8 mouse cellular contexts compared by ENCODE assay signal in the genomic region with DNA sequence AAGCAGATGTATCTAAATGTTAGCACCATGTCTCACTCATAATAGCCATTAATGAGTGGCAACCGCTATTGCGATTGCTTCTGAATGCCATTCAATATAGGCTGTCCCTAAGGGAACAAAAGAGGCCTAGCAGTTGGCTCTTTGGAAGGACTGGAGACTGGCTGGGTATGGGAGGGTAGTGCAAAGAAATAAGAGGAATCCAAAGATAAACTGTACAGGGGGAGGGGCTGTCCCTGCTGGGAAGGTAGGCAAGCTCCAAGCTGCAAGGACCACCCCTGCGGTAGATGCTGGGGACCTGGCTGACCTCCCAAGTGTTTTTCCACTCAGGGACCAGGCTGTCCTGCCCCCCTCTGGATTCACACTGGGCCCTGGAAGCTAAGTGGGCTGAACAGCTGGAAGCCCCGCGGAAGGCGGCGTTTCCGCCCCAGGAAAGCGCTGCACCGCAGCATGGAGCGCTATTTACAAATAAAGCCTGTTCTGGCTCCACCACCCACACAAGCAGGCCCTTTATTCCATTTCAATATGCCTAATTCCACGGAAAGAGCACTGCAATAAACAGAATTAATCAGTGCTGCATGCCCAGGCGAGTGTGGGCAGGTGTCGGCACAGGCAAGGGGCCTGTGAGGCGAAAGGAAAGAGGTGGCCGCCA. TPM values are rescaled to one million over a fixed set of nuclear protein-coding genes. Genes with fewer than 3 reads are reported as not detected.
A peak's percentile ranks its signal among the peaks of the same experiment; 100 is the strongest.
DNase-seq lines count a peak whose midpoint lies in the region; ATAC-seq and TF ChIP-seq lines count a peak whose summit lies in the region.

No protein-coding gene starts in this region.

- no peaks in the 10 kb centered on the region for H3K9me3 ChIP-seq in heart, embryonic 13.5 days
- no peaks in the 10 kb centered on the region for H3K9me3 ChIP-seq in hindbrain, embryonic 11.5 days (ENCODE audit: control insufficient read depth, low read length)
- H3K9me3 ChIP-seq in midbrain, embryonic 14.5 days (ENCODE audit: control insufficient read depth, low read length) = no peaks in the 10 kb centered on the region
- H3K9me3 ChIP-seq in kidney, embryonic 15.5 days (replicated peaks) = no peaks in the 10 kb centered on the region

- no peak for TF ChIP-seq CTCF in brain, embryonic 14.5 days (IDR thresholded peaks at IDR 0.05; ENCODE audit: borderline replicate concordance, extremely low read depth, insufficient read depth, insufficient read length)
- no peak for TF ChIP-seq CTCF in gastrocnemius, adult 2 months (IDR thresholded peaks at IDR 0.05)

- H3K4me1 ChIP-seq in heart, embryonic 13.5 days = peaks cover 12% of the 10 kb centered on the region; the same call in 1 of the 2 replicates
- H3K4me1 ChIP-seq in hindbrain, embryonic 11.5 days (replicated peaks; ENCODE audit: control insufficient read depth, insufficient read depth, low read length) = peaks cover 6% of the 10 kb centered on the region
- H3K4me1 ChIP-seq in midbrain, embryonic 14.5 days (ENCODE audit: control insufficient read depth, insufficient read depth, low read length) = peaks cover 13% of the 10 kb centered on the region
- peaks cover 10% of the 10 kb centered on the region; the same call in 1 of the 2 replicates for H3K4me1 ChIP-seq in kidney, embryonic 15.5 days

- intact Hi-C loops in gastrocnemius, adult 2 months (cut with DNase I) = no loop called here

- no peak for DNase-seq in heart, adult 18-20 months
- DNase-seq in brain, embryonic 14.5 days (ENCODE audit: low read depth) = peak; percentile 89
- DNase-seq in hindbrain, embryonic 11.5 days (ENCODE audit: low spot score) = peak; percentile 41
- DNase-seq in midbrain, embryonic 14.5 days = peak; percentile 59
- DNase-seq in gastrocnemius, adult 2 months = no peak
- DNase-seq in spleen, adult 12 weeks (ENCODE audit: low spot score) = no peak

- no peak for TF ChIP-seq POLR2A in brain, embryonic 14.5 days (IDR thresholded peaks at IDR 0.05; ENCODE audit: borderline replicate concordance, extremely low read depth, insufficient read depth, insufficient read length, poor library complexity, severe bottlenecking)

- H3K4me3 ChIP-seq in heart, embryonic 13.5 days = no peak overlapping the region
- H3K4me3 ChIP-seq in hindbrain, embryonic 11.5 days (ENCODE audit: low read depth, low read length) = no peak overlapping the region
- no peak overlapping the region for H3K4me3 ChIP-seq in midbrain, embryonic 14.5 days (replicated peaks; ENCODE audit: low read depth, low read length)
- H3K4me3 ChIP-seq in gastrocnemius, adult 2 months = no peak overlapping the region
- no peak overlapping the region for H3K4me3 ChIP-seq in kidney, embryonic 15.5 days (replicated peaks)

- 47% methylated on average over 16 of the region's 16 CpGs for WGBS in heart, embryonic 13.5 days
- 10% methylated on average over 16 of the region's 16 CpGs for WGBS in hindbrain, embryonic 11.5 days
- 6% methylated on average over 16 of the region's 16 CpGs for WGBS in midbrain, embryonic 14.5 days
- WGBS in kidney, embryonic 15.5 days = 58% methylated on average over 16 of the region's 16 CpGs

- H3K4me2 ChIP-seq in heart, embryonic 13.5 days = peak overlapping the region; percentile 11; the same call in 1 of the 2 replicates
- peak overlapping the region; percentile 0; the same call in 1 of the 2 replicates for H3K4me2 ChIP-seq in hindbrain, embryonic 11.5 days (replicated peaks; ENCODE audit: low read depth, low read length)
- peak overlapping the region; percentile 34 for H3K4me2 ChIP-seq in midbrain, embryonic 14.5 days (ENCODE audit: low read length)
- H3K4me2 ChIP-seq in kidney, embryonic 15.5 days = no peak overlapping the region

- H3K27ac ChIP-seq in heart, embryonic 13.5 days (replicated peaks) = no peak overlapping the region
- H3K27ac ChIP-seq in hindbrain, embryonic 11.5 days (ENCODE audit: low read depth, low read length) = peak overlapping the region; percentile 12; the same call in 1 of the 2 replicates
- H3K27ac ChIP-seq in midbrain, embryonic 14.5 days (replicated peaks; ENCODE audit: low read depth, low read length) = peak overlapping the region; percentile 58; the same call in 1 of the 2 replicates
- H3K27ac ChIP-seq in gastrocnemius, adult 2 months = no peak overlapping the region
- no peak overlapping the region for H3K27ac ChIP-seq in kidney, embryonic 15.5 days

- ATAC-seq in heart, embryonic 13.5 days (ENCODE audit: extremely low read depth, insufficient number of reproducible peaks, low FRiP score, low TSS enrichment) = no peak
- peak; percentile 74 for ATAC-seq in hindbrain, embryonic 11.5 days (ENCODE audit: low FRiP score)
- ATAC-seq in midbrain, embryonic 14.5 days (ENCODE audit: low FRiP score, low TSS enrichment) = peak; percentile 36
- ATAC-seq in kidney, embryonic 15.5 days (replicated peaks; ENCODE audit: low FRiP score) = no peak

- H3K9ac ChIP-seq in heart, embryonic 13.5 days = no peak overlapping the region
- no peak overlapping the region for H3K9ac ChIP-seq in hindbrain, embryonic 11.5 days (ENCODE audit: low read depth, low read length)
- H3K9ac ChIP-seq in midbrain, embryonic 14.5 days (replicated peaks; ENCODE audit: low read length) = 0 out of 2 replicates have a peak overlapping the region, but pooled peaks have one; percentile 7
- no peak overlapping the region for H3K9ac ChIP-seq in kidney, embryonic 15.5 days

- no peaks in the 10 kb centered on the region; the same call in 1 of the 2 replicates for H3K27me3 ChIP-seq in heart, embryonic 13.5 days (replicated peaks)
- no peaks in the 10 kb centered on the region for H3K27me3 ChIP-seq in hindbrain, embryonic 11.5 days (ENCODE audit: control insufficient read depth, insufficient read depth, low read length)
- H3K27me3 ChIP-seq in midbrain, embryonic 14.5 days (ENCODE audit: control insufficient read depth, insufficient read depth, low read length) = no peaks in the 10 kb centered on the region
- H3K27me3 ChIP-seq in kidney, embryonic 15.5 days = no peaks in the 10 kb centered on the region

- H3K36me3 ChIP-seq in heart, embryonic 13.5 days = no peaks in the 10 kb centered on the region
- no peaks in the 10 kb centered on the region for H3K36me3 ChIP-seq in hindbrain, embryonic 11.5 days (ENCODE audit: control insufficient read depth, insufficient read depth, low read length)
- no peaks in the 10 kb centered on the region for H3K36me3 ChIP-seq in midbrain, embryonic 14.5 days (ENCODE audit: control insufficient read depth, insufficient read depth, low read length)
- H3K36me3 ChIP-seq in kidney, embryonic 15.5 days = no peaks in the 10 kb centered on the region; the same call in 1 of the 2 replicates

RNA-seq across cellular contexts. Expression of gene Whrn, which starts 36.5 kb away (rescaled TPM):
- polyA plus RNA-seq in heart, embryonic 13.5 days (2015; fragmentation: Nextera tagmentation; extraction: Ambion mirVana) = 1.7 and 2.8 TPM in 2 replicates
- 10 to 100 TPM; 15.2 to 23.6 TPM for total RNA-seq in heart, adult 18-20 months (2021)
- polyA plus RNA-seq in brain, embryonic 14.5 days (2012; rRNA removed) = 28.2 and 30.9 TPM in 2 replicates
- polyA plus RNA-seq in hindbrain, embryonic 11.5 days (2014; fragmentation: Nextera tagmentation; extraction: Ambion mirVana) = 5.9 and 6.6 TPM in 2 replicates
- 7.8 and 8.0 TPM in 2 replicates for polyA plus RNA-seq in midbrain, embryonic 14.5 days (2014; fragmentation: Nextera tagmentation; extraction: Ambion mirVana)
- total RNA-seq in gastrocnemius, adult 2 months (2021) = 1 to 10 TPM; 1.6 to 2.2 TPM
- 5.1 and 6.1 TPM in 2 replicates for polyA plus RNA-seq in kidney, embryonic 15.5 days (2015; fragmentation: Nextera tagmentation; extraction: Ambion mirVana)

RNA-seq across cellular contexts. Expression of gene Akna, which starts 56.1 kb away (rescaled TPM):
- polyA plus RNA-seq in heart, embryonic 13.5 days (2015; fragmentation: Nextera tagmentation; extraction: Ambion mirVana) = 2.8 and 3.5 TPM in 2 replicates
- 1 to 10 TPM; 3.5 to 7.3 TPM for total RNA-seq in heart, adult 18-20 months (2021)
- 7.7 and 9.1 TPM in 2 replicates for polyA plus RNA-seq in brain, embryonic 14.5 days (2012; rRNA removed)
- polyA plus RNA-seq in hindbrain, embryonic 11.5 days (2014; fragmentation: Nextera tagmentation; extraction: Ambion mirVana) = 5.7 and 6.1 TPM in 2 replicates
- polyA plus RNA-seq in midbrain, embryonic 14.5 days (2014; fragmentation: Nextera tagmentation; extraction: Ambion mirVana) = 3.0 and 6.1 TPM in 2 replicates
- total RNA-seq in gastrocnemius, adult 2 months (2021) = 1 to 10 TPM in 1 of 2 experiments, under 1 TPM in 1; 0.97 to 1.8 TPM
- polyA plus RNA-seq in kidney, embryonic 15.5 days (2015; fragmentation: Nextera tagmentation; extraction: Ambion mirVana) = 7.4 and 8.3 TPM in 2 replicates

Comparison
In these comparisons a context has a peak if more than half of its experiments do, and no peak if none do; other contexts are left out.
1. ATAC-seq: peak in hindbrain, embryonic 11.5 days (single experiment) and midbrain, embryonic 14.5 days (single experiment); none in heart, embryonic 13.5 days (single experiment) and kidney, embryonic 15.5 days (single experiment).
2. H3K27ac ChIP-seq: peak in hindbrain, embryonic 11.5 days (single experiment) and midbrain, embryonic 14.5 days (single experiment); none in heart, embryonic 13.5 days (single experiment), gastrocnemius, adult 2 months (single experiment) and kidney, embryonic 15.5 days (single experiment).
3. DNase-seq: peak in brain, embryonic 14.5 days (single experiment), hindbrain, embryonic 11.5 days (single experiment) and midbrain, embryonic 14.5 days (single experiment); none in heart, adult 18-20 months (0 of 2), gastrocnemius, adult 2 months (single experiment) and spleen, adult 12 weeks (single experiment).